Mouse (Mus musculus): ENCODE data around the gene Mul1.

The Mul1 gene

GRCm38 (mm10) chr4:138440062-138440461 is 5.6 kb downstream of the Mul1 start:
- in situ Hi-C loops (cut with MboI): loop anchor here (10.0 kb wide), 3 partner anchors 125 to 415 kb away; no protein-coding TSS in a partner anchor

GRCm38 (mm10) chr4:138444941-138445340 is 10.5 kb downstream of the Mul1 start:
- in situ Hi-C loops (cut with MboI): loop anchor here (10.0 kb wide), 3 partner anchors 120 to 410 kb away; no protein-coding TSS in a partner anchor

GRCm38 (mm10) chr4:138446981-138447380 is 12.5 kb downstream of the Mul1 start:
- in situ Hi-C loops (cut with MboI): loop anchor here (10.0 kb wide), 3 partner anchors 118 to 408 kb away; no protein-coding TSS in a partner anchor

GRCm38 (mm10) chr4:138447387-138447786 is 12.9 kb downstream of the Mul1 start:
- in situ Hi-C loops (cut with MboI): loop anchor here (10.0 kb wide), 3 partner anchors 117 to 407 kb away; no protein-coding TSS in a partner anchor

- in situ Hi-C loops (cut with MboI): loop anchor here (10.0 kb wide), 3 partner anchors 117 to 407 kb away; no protein-coding TSS in a partner anchor
Observed at GRCm38 (mm10) chr4:138447827-138448602, 13.5 kb downstream of the Mul1 start.

- in situ Hi-C loops (cut with MboI): loop anchor here (10.0 kb wide), 3 partner anchors 116 to 406 kb away; no protein-coding TSS in a partner anchor
Observed at GRCm38 (mm10) chr4:138448872-138449615, 14.6 kb downstream of the Mul1 start.

- in situ Hi-C loops (cut with MboI): loop anchor here (10.0 kb wide), 3 partner anchors 115 to 405 kb away; no protein-coding TSS in a partner anchor
Observed at GRCm38 (mm10) chr4:138449636-138450314, 15.3 kb downstream of the Mul1 start.

GRCm38 (mm10) chr4:138452306-138453096 is 18.0 kb downstream of the Mul1 start:
- in situ Hi-C loops (cut with MboI): no loop called here

GRCm38 (mm10) chr4:138453097-138453752 is 18.8 kb downstream of the Mul1 start:
- in situ Hi-C loops (cut with MboI): no loop called here

GRCm38 (mm10) chr4:138453753-138454570 is 19.5 kb downstream of the Mul1 start, which contains the start of gene Camk2n1:
Camk2n1 (plus strand) TSS chr4:138454314.
- in situ Hi-C loops (cut with MboI): no loop called here

- in situ Hi-C loops (cut with MboI): no loop called here
Observed at GRCm38 (mm10) chr4:138454571-138455140, 20.2 kb downstream of the Mul1 start.

- in situ Hi-C loops (cut with MboI): no loop called here
Observed at GRCm38 (mm10) chr4:138455141-138455955, 20.9 kb downstream of the Mul1 start.

GRCm38 (mm10) chr4:138455956-138456341 is 21.5 kb downstream of the Mul1 start:
- in situ Hi-C loops (cut with MboI): no loop called here

GRCm38 (mm10) chr4:138456536-138456935 is 22.1 kb downstream of the Mul1 start:
- in situ Hi-C loops (cut with MboI): no loop called here

- in situ Hi-C loops (cut with MboI): no loop called here
Observed at GRCm38 (mm10) chr4:138457091-138457490, 22.6 kb downstream of the Mul1 start.

- in situ Hi-C loops (cut with MboI): no loop called here
Observed at GRCm38 (mm10) chr4:138458171-138458570, 23.7 kb downstream of the Mul1 start.

GRCm38 (mm10) chr4:138458735-138459440 is 24.4 kb downstream of the Mul1 start:
- in situ Hi-C loops (cut with MboI): no loop called here

GRCm38 (mm10) chr4:138459775-138460174 is 25.3 kb downstream of the Mul1 start:
- in situ Hi-C loops (cut with MboI): no loop called here

Measured in mature B cell (primary cell).